Mouse (Mus musculus) erythroid progenitor cell, adult 5-6 weeks (primary cell): Measurements from ENCODE around the gene Cux2. TPM values are rescaled to one million over a fixed set of nuclear protein-coding genes. Genes with fewer than 3 reads are reported as not detected.

Experiments used
- ATAC-seq: replicated peaks from 2 replicates; pipeline ENCODE4 v1.8.0; 2016; ENCODE audit warnings: moderate number of reproducible peaks, mild to moderate bottlenecking, moderate TSS enrichment, inconsistent platforms; ENCODE audit not compliant: poor library complexity, low FRiP score, severe bottlenecking
- total RNA-seq, 2 experiments: library from RNA; stranded (forward) in 1 of 2; stranded (reverse) in 1 of 2; fragments of 150-400 nt in 1 of 2; fragments of 186-747, 209-891 nt in 1 of 2; gene quantifications; 2 replicates each; pipeline versions ENCODE4 v1.2.3 to v1.2.4; 2015 to 2017; ENCODE audit warnings: low replicate concordance in 2 of 2

Cux2 gene
- total RNA-seq, 2 experiments from 2014 or later = not detected

- no peak for ATAC-seq
Observed at GRCm38 (mm10) chr5:122025117-122025516, 24.8 kb downstream of the Cux2 start.

- no peak for ATAC-seq
Observed at GRCm38 (mm10) chr5:122019288-122019687, 30.6 kb downstream of the Cux2 start.

DNA sequence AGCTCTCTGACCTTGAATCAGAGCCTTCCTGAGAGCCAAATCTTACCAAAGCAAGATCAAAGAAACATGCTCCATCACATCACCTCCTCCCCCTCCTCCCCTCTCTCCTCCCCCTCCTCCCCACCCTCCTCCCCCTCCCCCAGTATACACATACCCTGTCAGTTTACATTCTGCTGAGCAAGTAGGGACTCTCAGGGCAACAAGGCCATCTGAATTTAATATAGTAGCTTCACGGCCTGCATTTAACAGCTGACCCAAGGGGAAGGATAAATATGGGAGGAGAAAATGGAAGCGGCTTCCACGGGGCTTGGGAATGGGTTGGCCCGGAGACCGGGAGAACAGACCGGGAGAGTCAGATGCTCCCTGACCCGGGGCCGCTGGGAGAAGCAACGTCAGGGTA lies 32.1 kb downstream of the Cux2 start:
- no peak for ATAC-seq

DNA sequence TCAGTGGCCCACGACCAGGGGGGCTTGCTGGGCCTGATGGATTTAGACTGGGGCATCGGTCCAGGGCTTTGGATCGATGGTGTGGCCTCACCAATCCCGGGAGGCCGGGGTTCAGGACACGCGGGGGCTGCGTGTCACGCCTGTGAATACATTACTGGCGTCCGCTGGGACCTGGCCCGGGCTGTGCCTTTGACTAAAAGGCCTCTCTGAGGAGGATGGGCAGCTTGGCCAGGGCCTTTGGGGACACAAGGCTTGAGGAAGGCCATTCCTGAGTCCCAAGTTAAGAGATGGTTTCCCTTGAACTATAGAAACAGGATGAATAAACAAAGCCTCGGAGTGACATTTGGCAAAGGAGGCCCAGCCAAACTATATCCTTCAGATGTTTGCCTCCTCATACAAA lies 32.6 kb downstream of the Cux2 start:
- no peak for ATAC-seq

- ATAC-seq = no peak
Observed at GRCm38 (mm10) chr5:122016744-122017143, 33.2 kb downstream of the Cux2 start.

GRCm38 (mm10) chr5:122015149-122015548 lies 34.8 kb downstream of the Cux2 start:
- no peak for ATAC-seq

- no peak for ATAC-seq
Observed at GRCm38 (mm10) chr5:122014671-122015070, 35.2 kb downstream of the Cux2 start.

DNA sequence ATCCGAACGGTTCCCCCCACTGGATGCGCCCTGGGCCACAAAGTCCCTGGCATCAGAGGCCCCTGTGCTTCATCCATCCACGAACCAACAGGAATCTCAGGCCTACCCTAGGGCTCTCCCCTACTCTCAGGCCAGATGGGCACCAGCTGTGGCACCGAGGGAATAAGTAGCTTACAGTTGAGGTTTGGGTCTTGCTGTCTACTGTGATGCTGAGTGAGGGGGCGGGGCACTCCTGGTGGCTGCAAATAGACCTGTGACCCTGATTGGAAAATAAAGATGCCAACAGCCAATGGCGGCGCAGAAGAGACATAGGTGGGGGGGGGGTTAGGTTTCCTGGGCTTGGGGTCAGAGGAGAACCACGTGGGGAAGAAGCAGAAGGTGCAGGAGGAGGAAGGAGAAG lies 38.6 kb downstream of the Cux2 start:
- ATAC-seq = no peak

GRCm38 (mm10) chr5:122007946-122008441 lies 41.9 kb downstream of the Cux2 start:
- ATAC-seq = no peak

GRCm38 (mm10) chr5:122003460-122003859 lies 46.4 kb downstream of the Cux2 start:
- no peak for ATAC-seq

DNA sequence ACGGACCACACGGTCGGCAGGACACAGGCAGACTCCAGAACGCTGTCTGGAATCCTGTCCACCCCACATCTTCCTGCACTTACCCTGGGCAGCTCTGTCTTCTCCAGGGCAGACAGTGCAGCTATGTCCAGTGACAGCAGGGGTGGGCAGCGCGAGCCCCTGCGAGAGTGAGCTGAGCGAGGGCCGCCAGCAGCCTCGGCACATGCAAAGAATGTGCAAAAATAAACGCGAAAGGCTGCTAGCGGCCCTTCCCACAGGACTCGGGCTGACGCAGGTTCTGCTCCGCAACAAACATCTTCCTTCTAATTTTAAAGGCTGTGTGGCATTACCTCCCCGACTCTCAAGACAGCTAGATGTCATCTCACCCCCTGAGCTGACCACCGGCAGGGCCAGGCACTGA lies 47.8 kb downstream of the Cux2 start:
- ATAC-seq = no peak

DNA sequence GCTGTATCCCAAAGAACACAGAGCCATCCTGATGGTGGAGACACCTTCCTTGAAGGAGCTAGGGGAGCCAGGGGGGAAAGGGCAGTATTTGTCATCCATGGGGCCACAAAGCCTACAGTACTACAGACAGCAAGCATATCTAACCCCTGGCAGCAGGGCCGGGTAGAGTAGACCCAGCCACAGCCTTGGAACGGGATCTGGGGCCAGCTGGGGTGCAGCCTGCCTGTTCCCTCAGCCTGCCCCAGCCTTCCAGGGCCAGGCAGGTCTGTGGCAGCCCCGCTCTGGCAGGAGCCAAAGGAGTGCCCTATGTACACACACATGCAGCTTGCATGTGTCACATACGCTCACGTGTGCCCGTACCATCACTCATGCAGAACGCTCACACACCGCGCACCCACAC lies 48.6 kb downstream of the Cux2 start:
- no peak for ATAC-seq

- no peak for ATAC-seq
Observed at GRCm38 (mm10) chr5:122000381-122000780, 49.5 kb downstream of the Cux2 start.

DNA sequence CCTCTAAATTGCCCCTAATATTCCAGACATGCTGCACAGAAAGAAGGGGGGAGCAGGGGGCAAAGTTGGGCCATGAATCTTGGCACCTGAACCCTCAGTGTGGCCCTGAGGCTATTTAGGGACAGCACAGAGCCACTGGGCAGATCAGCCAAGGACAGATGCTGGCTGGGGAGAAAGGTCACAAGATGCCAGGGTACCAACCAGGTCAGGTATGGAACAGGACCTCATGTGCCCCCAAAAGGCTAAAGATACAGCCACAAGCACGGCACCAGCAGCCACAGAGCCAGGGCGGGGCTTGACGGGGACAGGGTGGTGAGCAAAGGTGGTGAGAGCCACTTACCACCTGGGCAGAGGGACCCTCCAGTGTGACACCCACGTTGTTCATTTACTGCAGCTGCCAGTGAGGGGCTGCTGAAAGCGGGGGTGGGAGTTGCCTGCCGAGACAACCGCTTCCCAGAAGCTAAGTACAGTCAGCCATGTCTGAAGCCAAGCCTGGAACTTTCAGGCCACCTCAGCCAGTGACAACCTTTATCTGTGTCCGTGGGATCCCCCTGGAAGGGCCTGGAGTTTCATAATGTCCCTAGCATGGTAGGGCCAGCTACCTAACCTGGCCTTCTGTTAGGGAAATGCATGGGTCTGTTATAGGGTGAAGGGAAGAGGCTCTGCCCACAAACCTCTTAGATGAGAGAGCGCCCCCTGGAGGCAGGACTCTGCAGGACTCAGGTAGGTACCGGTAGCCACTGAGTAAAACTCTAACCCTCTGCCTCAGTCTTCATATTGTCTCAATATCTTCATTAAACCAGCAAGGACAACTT lies 50.7 kb downstream of the Cux2 start:
- 0 out of 2 replicates have a peak, but pooled peaks have one; percentile 40 for ATAC-seq

- ATAC-seq = no peak
Observed at GRCm38 (mm10) chr5:121998281-121998680, 51.6 kb downstream of the Cux2 start.

DNA sequence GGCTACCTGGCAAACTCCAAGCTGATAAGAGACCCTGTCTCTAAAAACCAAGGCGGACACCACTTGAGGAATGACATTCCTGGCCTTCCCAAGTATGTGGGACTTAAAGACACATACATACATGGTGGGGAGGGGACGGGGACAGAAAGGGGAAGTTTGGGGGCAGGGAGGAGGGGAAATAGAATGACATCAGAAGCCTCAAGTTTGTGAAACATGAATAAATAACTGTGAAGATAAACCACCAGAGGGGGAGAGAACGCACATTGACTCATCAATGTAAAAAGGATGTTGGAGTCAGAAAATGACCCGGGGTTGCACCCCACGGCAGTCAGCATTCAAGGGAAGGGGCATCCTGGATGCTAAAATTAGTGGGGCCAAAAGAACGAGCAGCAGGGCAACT lies 53.2 kb downstream of the Cux2 start:
- ATAC-seq = no peak

DNA sequence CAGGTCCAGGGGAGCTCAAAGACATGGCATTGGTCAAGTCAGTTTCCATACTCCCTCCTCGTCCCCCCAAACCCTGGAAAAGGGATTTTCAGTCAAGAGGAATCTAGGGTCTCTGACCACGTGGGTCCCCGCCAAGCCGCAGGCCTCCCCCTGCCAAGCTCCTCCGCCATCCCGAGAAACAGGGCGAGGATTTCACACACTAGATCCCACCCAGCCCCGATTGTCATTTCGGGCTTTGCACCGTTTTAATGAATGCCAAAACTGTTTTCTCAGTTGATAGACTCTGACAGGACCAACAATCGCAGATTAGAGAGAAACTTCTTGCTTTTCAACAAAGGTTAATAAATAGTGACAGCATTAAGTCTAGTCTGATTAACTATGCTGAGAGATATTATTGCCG lies 55.1 kb downstream of the Cux2 start:
- no peak for ATAC-seq

DNA sequence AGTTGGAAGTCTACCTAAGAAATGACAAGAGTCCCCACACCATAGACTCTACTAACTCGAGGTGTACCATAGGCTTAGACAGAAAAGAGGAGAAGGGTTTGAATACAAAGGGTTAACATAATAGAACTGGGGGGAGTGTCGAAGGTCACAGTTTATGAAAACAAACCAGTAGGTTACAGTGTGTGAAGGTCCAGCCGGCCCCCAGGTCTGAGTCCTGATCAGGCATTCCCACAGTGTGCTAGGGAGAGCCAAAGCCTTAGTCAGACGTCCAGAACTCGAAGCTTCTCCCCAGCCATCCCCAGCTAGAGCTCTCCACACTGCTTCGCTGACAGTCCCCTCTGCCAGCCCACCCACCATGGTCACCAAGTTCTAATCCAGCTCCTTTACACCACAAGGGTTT lies 58.0 kb downstream of the Cux2 start:
- ATAC-seq = no peak

- no peak for ATAC-seq
Observed at GRCm38 (mm10) chr5:121985855-121986254, 64.0 kb downstream of the Cux2 start.

GRCm38 (mm10) chr5:121981650-121982131 lies 68.2 kb downstream of the Cux2 start:
- no peak for ATAC-seq

DNA sequence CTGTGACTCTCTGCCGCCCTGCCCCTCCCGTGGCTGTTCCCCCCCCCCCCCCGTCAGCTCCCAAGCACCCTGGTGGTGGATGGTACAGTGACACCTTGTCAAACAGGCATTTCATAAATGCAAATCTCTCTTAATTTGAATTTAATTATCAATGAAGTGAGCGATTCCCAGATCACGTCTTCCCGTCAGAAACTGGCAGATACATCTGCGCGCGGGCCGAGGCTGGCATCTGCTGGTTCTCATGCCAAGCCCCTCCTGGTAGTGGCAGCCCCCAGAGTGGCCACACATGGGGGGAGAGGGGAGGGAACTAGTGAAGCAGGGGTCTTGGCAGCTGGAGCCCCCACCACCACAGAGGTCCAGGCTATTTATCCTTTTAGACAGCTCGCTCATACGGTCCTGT lies 73.6 kb downstream of the Cux2 start:
- ATAC-seq = no peak

DNA sequence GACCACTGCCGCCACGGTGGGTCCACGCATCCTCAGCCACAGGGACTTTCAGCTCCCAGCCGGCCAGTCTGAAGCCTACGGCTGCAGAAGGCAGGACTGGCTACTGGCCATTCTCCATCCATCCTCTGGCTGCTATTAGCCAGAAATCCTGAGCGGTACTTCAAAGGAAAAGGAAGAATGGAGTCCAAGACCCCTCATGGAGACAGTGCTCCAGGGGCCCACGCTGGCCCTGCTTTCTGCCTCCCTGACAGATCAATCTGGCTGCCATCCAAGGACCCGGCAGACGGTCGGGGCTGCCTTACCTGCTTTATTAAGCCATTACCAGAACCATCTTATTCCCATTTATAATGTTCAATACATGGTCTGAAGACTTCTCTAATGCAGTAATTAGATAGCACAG lies 76.4 kb downstream of the Cux2 start:
- ATAC-seq = no peak
